Mouse (Mus musculus): ENCODE results near the gene Pde3a. TPM values are rescaled to one million over a fixed set of nuclear protein-coding genes. Genes with fewer than 3 reads are reported as not detected.
"Not testable (repeated sequence)": the region's sequence is repeated elsewhere in the genome, so short reads cannot be mapped to it uniquely, and the experiment has no call there.

Pde3a gene
- polyA plus RNA-seq, 1 experiment from 2014 or later, result 8.5 TPM

DNA sequence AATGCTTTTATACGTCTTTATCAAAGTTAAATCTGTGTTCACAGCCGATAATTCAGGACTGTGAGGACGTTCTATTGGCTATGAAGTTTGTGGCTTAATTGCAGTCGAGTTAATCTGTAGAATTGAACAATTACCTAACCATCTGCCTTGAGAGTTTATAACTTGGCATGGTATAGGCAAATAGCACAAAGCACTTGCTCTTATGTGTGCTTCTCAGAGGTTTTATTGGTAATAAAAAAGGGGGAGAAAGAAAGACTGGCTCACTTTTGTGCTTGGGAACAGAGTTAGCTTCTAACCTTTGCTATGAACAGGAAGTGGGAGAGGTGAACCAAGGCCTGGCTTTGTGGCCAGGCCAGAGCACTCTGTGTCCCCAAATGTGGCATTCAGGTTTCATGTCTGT is 53.8 kb downstream of the Pde3a start:
- ATAC-seq (ENCODE audit: extremely low read depth, insufficient number of reproducible peaks, low FRiP score, low TSS enrichment), result no peak
- Histone ChIP-seq H3K4me2 (no peak overlapping the region), H3K4me3 (no peak overlapping the region), H3K4me1 (peaks cover 23% of the 10 kb centered on the region), H3K9me3 (no peaks in the 10 kb centered on the region), H3K27ac (replicated peaks) (0 out of 2 replicates have a peak overlapping the region, but pooled peaks have one; percentile 15), H3K27me3 (replicated peaks) (no peaks in the 10 kb centered on the region), H3K36me3 (peaks cover 10% of the 10 kb centered on the region), H3K9ac (no peak overlapping the region)
- WGBS, result 76% methylated on average over 4 of the region's 4 CpGs

DNA sequence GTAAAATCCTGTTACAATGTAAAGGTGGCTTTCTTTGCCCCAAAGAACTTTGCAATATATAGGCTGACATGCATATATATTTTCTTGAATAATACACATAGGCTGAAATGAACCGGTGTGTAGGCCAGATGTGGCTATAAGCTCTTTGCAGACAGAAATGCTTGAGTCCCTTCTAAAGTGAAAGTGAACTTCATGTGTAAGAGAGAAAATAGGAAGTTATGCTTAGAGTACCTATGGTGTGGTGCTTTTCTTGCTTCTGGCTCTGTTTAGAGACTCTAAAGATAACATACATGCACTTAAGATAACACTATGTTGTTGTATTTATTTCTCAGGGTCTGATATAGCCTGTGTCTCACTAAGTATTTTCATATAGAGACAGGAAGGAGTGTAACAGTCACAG is 58.3 kb downstream of the Pde3a start:
- WGBS, result 77% methylated on average over 1 of the region's 1 CpGs

DNA sequence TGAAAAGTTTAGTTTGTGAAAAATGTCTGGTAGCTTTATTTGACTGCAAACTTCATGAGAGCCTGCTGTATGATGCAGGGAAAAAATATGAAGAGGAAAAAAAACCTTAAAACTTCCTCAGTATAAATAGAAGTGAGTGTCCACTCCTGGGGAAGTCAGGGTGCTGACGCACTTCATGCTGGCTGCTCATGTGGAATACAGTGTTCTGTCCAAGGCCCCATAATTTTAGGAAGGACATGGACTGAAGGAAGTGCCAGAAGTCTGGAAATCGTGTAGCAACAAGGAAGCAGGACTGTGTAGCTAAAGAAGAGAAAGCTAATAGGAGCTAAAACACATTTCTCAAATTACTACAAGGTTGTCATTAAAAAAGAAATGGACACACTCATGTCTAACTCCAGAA is 59.4 kb downstream of the Pde3a start:
- Histone ChIP-seq H3K27ac (replicated peaks) (no peak overlapping the region), H3K4me3 (no peak overlapping the region), H3K9me3 (no peaks in the 10 kb centered on the region), H3K4me1 (peaks cover 44% of the 10 kb centered on the region), H3K36me3 (peaks cover 4% of the 10 kb centered on the region; the same call in 1 of the 2 replicates), H3K9ac (no peak overlapping the region), H3K27me3 (replicated peaks) (no peaks in the 10 kb centered on the region), H3K4me2 (no peak overlapping the region)
- no peak for ATAC-seq (ENCODE audit: extremely low read depth, insufficient number of reproducible peaks, low FRiP score, low TSS enrichment)
- 53% methylated on average over 2 of the region's 2 CpGs for WGBS

More for the DNA sequence above, 58.3 kb downstream of the Pde3a start:
- Histone ChIP-seq H3K4me2 (no peak overlapping the region), H3K9ac (no peak overlapping the region), H3K4me1 (peaks cover 47% of the 10 kb centered on the region), H3K27me3 (replicated peaks) (no peaks in the 10 kb centered on the region), H3K4me3 (no peak overlapping the region), H3K9me3 (no peaks in the 10 kb centered on the region), H3K36me3 (no peaks in the 10 kb centered on the region), H3K27ac (replicated peaks) (no peak overlapping the region)
- no peak for ATAC-seq (ENCODE audit: extremely low read depth, insufficient number of reproducible peaks, low FRiP score, low TSS enrichment)

DNA sequence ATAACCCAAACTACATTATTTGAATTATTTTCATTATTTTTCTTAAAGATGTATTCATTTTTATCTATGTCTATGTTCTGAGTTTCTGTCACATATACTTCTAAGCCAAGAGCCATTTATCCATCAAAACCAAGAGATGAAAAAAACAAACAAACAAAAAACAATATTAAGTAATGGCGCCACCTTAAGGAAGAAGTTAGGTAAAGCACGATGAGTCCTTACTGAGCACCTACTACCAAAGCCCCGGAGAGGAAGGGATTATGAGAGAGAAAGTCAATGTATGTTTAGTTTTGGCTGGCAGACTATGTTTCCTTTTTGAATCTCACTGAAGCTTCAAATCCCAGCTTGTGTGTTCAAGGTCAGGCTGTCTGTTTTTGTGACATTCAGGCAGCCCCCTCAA is 60.8 kb downstream of the Pde3a start:
- H3K36me3 ChIP-seq, result peaks cover 12% of the 10 kb centered on the region
- no peaks in the 10 kb centered on the region for H3K27me3 ChIP-seq (replicated peaks)
- H3K9ac ChIP-seq, result no peak overlapping the region
- ATAC-seq (ENCODE audit: extremely low read depth, insufficient number of reproducible peaks, low FRiP score, low TSS enrichment), result no peak
- no peak overlapping the region for H3K27ac ChIP-seq (replicated peaks)
- no peaks in the 10 kb centered on the region for H3K9me3 ChIP-seq
- H3K4me2 ChIP-seq, result no peak overlapping the region
- 41% methylated on average over 3 of the region's 3 CpGs for WGBS
- no peak overlapping the region for H3K4me3 ChIP-seq
- peaks cover 44% of the 10 kb centered on the region for H3K4me1 ChIP-seq

DNA sequence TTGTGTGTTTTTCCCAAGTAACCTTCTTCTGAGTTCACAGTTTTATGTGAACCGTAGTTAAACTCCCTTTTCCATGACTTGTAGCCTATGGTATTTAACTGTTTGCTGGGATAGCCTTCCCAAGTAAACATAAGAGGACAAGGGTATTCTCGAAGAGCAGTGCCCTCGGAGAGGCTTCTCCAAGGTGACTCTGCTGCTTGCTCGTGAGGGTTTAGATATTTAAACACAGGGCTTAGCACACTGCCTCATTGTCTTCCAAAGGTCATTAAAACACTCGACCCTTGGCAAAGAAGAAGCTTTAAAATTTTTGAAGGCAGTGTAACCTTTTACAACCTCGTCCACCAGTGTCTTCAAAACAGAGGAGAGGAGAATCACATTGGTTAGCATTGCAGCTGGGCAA is 61.3 kb downstream of the Pde3a start:
- no peak for ATAC-seq (ENCODE audit: extremely low read depth, insufficient number of reproducible peaks, low FRiP score, low TSS enrichment)
- H3K27me3 ChIP-seq (replicated peaks), result no peaks in the 10 kb centered on the region
- peak overlapping the region; percentile 48 for H3K27ac ChIP-seq (replicated peaks)
- WGBS, result 37% methylated on average over 6 of the region's 6 CpGs
- no peak overlapping the region for H3K4me2 ChIP-seq
- no peak overlapping the region for H3K9ac ChIP-seq
- H3K4me1 ChIP-seq, result peaks cover 39% of the 10 kb centered on the region
- H3K9me3 ChIP-seq, result no peaks in the 10 kb centered on the region
- H3K4me3 ChIP-seq, result no peak overlapping the region
- H3K36me3 ChIP-seq, result peaks cover 15% of the 10 kb centered on the region

DNA sequence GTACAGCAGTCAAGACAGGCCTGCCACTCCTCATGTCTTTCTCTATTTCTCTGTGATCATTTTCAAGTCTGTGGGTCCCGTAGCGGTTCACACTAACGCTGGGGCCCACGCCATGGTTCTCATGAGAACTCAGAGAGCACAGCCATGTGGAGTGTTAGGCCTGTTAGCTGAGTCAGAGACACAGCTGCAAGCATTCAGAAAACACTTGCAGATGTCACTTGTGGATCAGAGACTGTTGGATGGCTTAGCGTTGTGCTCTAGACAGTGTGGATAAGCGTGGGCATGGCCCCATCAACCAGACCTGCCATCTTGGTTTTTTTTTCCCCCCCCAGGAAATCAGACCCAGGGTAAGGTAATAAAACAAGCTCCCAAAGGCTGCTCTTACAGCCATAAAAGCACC is 62.5 kb downstream of the Pde3a start:
- H3K36me3 ChIP-seq, result peaks cover 17% of the 10 kb centered on the region
- peaks cover 33% of the 10 kb centered on the region for H3K4me1 ChIP-seq
- no peak overlapping the region for H3K9ac ChIP-seq
- no peak overlapping the region for H3K4me3 ChIP-seq
- 68% methylated on average over 6 of the region's 6 CpGs for WGBS
- H3K27ac ChIP-seq (replicated peaks), result peak overlapping the region; percentile 24; the same call in 1 of the 2 replicates
- no peaks in the 10 kb centered on the region for H3K9me3 ChIP-seq
- no peak overlapping the region for H3K4me2 ChIP-seq
- no peak for ATAC-seq (ENCODE audit: extremely low read depth, insufficient number of reproducible peaks, low FRiP score, low TSS enrichment)
- H3K27me3 ChIP-seq (replicated peaks), result no peaks in the 10 kb centered on the region

DNA sequence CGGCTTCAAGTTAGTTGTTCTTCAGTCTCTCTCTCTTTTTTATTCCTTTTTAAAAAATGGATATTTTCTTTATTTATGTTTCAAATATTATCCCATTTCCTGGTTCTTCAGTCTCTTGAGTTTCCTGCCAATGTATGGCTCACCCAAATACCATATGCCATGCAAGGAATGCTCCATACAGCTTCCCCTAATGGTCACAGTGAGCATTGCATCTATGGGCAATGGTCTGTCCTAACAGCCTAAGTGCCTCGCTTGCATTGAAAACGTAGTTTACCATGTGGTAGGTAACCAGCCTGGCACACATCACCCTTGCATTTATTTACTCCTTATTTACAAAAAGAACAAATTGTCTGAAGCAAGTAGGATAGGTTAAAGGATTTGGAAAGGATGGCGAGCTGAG is 64.0 kb downstream of the Pde3a start:
- Histone ChIP-seq H3K4me3 (no peak overlapping the region), H3K27ac (replicated peaks) (no peak overlapping the region), H3K4me2 (no peak overlapping the region), H3K36me3 (peaks cover 17% of the 10 kb centered on the region), H3K9ac (no peak overlapping the region), H3K27me3 (replicated peaks) (no peaks in the 10 kb centered on the region), H3K4me1 (peaks cover 34% of the 10 kb centered on the region), H3K9me3 (no peaks in the 10 kb centered on the region)
- no peak for ATAC-seq (ENCODE audit: extremely low read depth, insufficient number of reproducible peaks, low FRiP score, low TSS enrichment)
- 87% methylated on average over 4 of the region's 4 CpGs for WGBS

DNA sequence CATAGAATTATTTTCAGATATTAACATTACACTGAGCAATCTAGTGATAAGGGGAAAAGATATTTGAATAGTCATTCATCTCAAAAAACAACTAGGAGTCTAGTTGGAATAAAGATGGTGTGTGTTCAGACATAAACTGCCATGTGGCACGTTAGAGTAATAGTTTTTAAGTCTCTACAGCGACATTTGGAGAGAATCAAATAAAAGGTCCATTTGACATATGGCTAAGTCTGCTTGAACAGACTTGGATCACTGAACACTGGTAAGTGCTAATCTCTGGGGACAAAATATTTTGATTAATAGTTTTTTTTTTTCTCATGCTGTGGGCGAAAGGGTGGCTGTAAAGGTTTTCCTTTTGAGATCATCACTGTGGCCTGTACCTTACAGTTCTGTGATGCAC is 69.4 kb downstream of the Pde3a start:
- Histone ChIP-seq H3K4me2 (no peak overlapping the region), H3K9me3 (no peaks in the 10 kb centered on the region), H3K4me3 (no peak overlapping the region), H3K9ac (no peak overlapping the region), H3K27ac (replicated peaks) (no peak overlapping the region), H3K36me3 (peaks cover 13% of the 10 kb centered on the region), H3K4me1 (peaks cover 45% of the 10 kb centered on the region), H3K27me3 (replicated peaks) (no peaks in the 10 kb centered on the region)
- WGBS, result 75% methylated on average over 3 of the region's 3 CpGs
- ATAC-seq (ENCODE audit: extremely low read depth, insufficient number of reproducible peaks, low FRiP score, low TSS enrichment), result no peak

DNA sequence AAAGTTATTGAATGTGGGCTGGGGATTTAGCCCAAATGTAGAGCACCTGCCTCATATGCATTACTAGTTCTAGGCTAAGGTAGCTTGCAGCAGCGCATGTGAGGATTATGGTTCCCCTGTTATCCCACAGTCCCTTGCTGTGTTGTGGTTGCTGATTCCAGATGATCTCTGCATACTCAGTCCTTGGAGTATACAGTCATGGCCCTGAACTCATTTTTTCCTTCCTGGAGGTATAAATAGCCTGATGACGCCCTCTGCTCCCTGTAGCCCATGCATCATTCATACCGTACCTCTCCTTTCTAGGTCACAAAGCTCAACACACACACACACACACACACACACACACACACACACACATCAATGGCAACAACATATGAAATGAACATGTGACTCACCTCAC is 72.2 kb downstream of the Pde3a start:
- H3K27ac ChIP-seq (replicated peaks), result 0 out of 2 replicates have a peak overlapping the region, but pooled peaks have one; percentile 15
- ATAC-seq (ENCODE audit: extremely low read depth, insufficient number of reproducible peaks, low FRiP score, low TSS enrichment), result no peak
- no peaks in the 10 kb centered on the region for H3K36me3 ChIP-seq
- H3K9me3 ChIP-seq, result no peaks in the 10 kb centered on the region
- H3K27me3 ChIP-seq (replicated peaks), result no peaks in the 10 kb centered on the region
- 45% methylated on average over 3 of the region's 3 CpGs for WGBS
- peaks cover 45% of the 10 kb centered on the region for H3K4me1 ChIP-seq
- no peak overlapping the region for H3K9ac ChIP-seq
- H3K4me3 ChIP-seq, result no peak overlapping the region
- no peak overlapping the region for H3K4me2 ChIP-seq

DNA sequence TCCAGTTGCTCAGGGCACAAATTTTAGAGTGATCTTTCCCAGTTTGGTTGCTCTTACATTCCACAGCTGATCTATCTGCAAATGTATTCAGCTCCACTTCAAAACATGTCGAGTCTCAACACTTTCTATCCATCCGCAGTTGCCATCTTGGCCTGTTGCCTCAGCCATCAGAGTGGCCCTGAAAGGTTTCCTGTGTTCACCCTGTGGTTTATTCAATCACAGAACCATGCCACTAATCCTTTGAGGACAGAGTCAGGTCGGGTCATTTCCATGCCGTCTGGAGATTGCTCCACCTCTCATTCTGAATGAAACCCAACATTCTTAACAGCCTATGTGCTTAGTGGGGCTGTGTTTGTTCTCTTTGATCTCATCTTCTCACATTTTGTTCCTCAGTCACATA is 73.9 kb downstream of the Pde3a start:
- H3K4me3 ChIP-seq, result no peak overlapping the region
- ATAC-seq (ENCODE audit: extremely low read depth, insufficient number of reproducible peaks, low FRiP score, low TSS enrichment), result no peak
- no peaks in the 10 kb centered on the region for H3K9me3 ChIP-seq
- no peak overlapping the region for H3K9ac ChIP-seq
- no peaks in the 10 kb centered on the region for H3K27me3 ChIP-seq (replicated peaks)
- WGBS, result 57% methylated on average over 4 of the region's 4 CpGs
- H3K4me1 ChIP-seq, result peaks cover 36% of the 10 kb centered on the region
- no peak overlapping the region for H3K4me2 ChIP-seq
- peaks cover 4% of the 10 kb centered on the region; the same call in 1 of the 2 replicates for H3K36me3 ChIP-seq
- no peak overlapping the region for H3K27ac ChIP-seq (replicated peaks)

DNA sequence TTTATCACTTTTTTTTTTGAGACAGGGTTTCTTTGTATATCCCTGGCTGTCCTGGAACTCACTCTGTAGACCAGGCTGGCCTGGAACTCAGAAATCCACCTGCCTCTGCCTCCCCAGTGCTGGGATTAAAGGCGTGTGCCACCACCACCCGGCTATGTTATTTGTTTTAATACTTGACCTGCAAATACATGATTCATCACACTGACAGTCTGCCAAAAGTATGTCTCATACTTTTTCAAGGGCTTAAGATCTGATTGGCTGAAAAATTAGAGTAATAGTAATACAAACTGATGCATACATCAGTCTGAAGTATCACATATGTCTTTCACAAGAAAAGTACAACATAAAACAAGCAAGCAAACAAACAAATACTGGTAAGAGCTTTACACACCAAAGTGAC is 78.1 kb downstream of the Pde3a start:
- not testable (repeated sequence) for H3K27me3 ChIP-seq (replicated peaks); H3K4me2 ChIP-seq; H3K9me3 ChIP-seq; H3K9ac ChIP-seq; H3K36me3 ChIP-seq; H3K4me3 ChIP-seq; ATAC-seq (ENCODE audit: extremely low read depth, insufficient number of reproducible peaks, low FRiP score, low TSS enrichment); H3K27ac ChIP-seq (replicated peaks)
- H3K4me1 ChIP-seq, result peaks cover 38% of the 10 kb centered on the region
- WGBS, result 74% methylated on average over 2 of the region's 2 CpGs

DNA sequence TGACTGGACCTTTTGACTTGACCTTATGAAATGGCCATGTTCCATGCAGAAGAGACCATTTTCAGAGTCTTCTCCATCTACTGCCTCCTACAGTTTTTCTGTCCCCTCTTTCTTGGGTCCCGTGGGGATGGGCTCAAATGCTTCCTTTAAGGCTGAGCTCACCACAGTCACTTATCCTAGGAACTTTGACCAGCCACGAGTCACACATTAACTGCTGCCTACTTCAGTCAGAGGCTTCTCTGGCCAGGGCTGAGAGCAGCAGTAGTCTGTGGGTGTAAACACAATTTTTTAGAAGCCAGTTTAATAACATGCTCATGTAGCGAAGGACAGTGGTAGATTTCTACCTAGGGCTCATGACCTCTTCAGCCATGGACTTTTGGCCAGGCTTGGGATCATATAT is 79.0 kb downstream of the Pde3a start:
- Histone ChIP-seq H3K27ac (replicated peaks) (peak overlapping the region; percentile 64), H3K4me2 (no peak overlapping the region), H3K9ac (no peak overlapping the region), H3K36me3 (peaks cover 5% of the 10 kb centered on the region; the same call in 1 of the 2 replicates), H3K27me3 (replicated peaks) (no peaks in the 10 kb centered on the region), H3K9me3 (no peaks in the 10 kb centered on the region), H3K4me1 (peaks cover 36% of the 10 kb centered on the region), H3K4me3 (no peak overlapping the region)
- 63% methylated on average over 3 of the region's 3 CpGs for WGBS
- ATAC-seq (ENCODE audit: extremely low read depth, insufficient number of reproducible peaks, low FRiP score, low TSS enrichment), result no peak

All from heart, embryonic 13.5 days (tissue).